Mouse (Mus musculus) adrenal gland, adult (tissue): ENCODE measurements around the gene Dap.
A peak's percentile ranks its signal among the peaks of the same experiment; 100 is the strongest.

Experiments
- DNase-seq, 2 experiments: peaks; one replicate each; pipeline ENCODE4 v3.0.0; 2022 to 2023; ENCODE audit warnings: low spot score in 1 of 2; ENCODE audit not compliant: inconsistent age in 2 of 2

The Dap gene

GRCm38 (mm10) chr15:31261094-31261493 is 37.0 kb downstream of the Dap start:
- no peak for DNase-seq

DNA sequence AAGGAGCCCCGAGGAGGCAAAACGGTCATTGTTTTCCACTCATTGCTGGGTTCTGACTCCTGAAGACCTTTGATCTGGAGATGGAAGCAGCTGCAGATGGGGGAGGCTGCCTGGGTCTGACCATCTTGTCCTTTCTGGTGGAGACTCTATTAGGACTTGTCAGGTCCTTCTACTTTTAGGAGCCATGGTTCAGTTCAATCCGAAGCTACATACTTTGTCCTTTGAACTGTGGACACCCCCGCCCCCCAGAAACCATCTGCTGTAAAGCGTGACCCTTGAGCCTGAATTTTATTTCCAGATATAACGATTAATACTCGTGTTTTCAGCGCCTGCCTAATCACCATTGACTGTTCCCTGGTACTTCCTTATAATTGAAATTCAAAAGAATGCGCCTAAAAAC is 38.2 kb downstream of the Dap start:
- DNase-seq, result no peak

DNA sequence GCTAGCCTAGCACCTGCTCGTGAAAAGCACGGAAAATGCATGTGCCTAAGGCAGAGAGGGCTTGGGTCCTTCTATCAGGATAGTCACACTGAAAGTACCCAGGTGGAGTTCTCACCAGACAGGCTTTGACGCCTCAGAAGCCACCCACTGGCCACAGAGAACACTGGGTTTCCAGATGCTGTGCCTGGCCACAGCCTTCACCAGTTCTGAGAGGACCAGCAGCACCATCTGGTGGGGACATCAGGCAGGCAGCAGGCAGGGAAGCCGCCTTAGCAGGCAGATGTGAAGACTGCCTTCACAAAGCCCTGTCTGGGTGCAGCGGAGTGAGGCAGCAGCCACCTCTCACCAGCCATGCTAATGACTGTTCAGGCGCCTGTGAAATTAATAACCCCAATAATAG is 40.7 kb downstream of the Dap start:
- DNase-seq, result peak; percentile 69 to 89

DNA sequence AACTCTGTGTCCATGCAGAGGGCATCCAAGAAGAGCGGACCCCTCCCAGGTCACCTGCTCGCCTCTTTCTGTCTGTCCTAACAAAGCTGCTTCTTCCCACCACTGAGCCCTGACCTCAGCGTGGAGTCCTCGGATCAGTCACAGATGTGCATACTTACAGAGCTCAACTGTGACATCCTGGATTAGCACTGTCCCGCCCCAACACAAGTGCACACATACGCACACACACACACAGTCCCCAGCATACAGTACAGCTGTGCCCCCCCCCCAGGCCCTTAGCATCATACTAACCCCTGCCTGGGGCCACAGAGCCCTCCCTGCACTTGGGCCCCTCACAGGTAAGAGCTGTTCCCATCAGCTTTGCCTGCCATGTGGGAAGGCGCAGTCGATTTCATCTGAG is 41.3 kb downstream of the Dap start:
- no peak for DNase-seq

- DNase-seq, result no peak
Measured at GRCm38 (mm10) chr15:31265845-31266244, 41.7 kb downstream of the Dap start.

DNA sequence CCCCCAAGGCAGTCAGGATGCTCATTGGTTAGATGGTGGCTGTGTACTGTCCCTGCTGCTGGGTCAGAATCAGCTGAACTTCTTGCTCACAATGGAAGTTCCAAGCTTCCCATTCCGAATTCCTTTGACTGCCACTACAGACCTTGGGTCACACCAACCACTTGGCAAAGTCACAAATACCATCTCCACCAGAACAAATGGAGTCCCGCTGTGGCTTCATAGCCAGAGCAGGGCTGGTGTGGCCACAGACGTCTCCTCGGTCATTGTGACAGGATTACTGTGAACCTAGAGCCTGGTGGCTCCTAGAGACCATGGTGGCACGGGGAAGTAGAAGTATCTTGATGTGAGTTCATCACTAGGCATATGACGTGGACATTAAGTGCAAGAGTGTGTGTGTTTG is 44.0 kb downstream of the Dap start:
- no peak for DNase-seq

GRCm38 (mm10) chr15:31269558-31269957 is 45.4 kb downstream of the Dap start:
- no peak for DNase-seq

DNA sequence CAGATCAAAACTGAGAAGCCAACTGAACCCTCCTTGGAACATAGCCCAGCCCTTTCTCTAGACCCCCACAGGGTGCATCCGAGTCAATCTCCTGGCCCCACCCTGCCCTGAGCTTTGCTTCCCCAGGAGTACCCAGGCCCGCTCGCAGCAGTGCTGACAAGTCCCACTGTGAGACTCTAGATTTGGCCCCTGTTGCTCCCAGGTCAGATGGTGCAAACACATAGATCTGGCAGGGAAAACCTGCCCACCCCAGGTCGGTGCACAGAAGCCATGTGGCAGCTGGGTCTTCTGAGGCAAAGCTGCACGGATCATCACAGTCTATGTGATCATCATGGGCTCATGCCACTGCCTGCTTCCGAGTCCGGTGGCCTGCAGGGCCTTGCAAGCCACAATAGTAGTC is 48.6 kb downstream of the Dap start:
- DNase-seq, result no peak

GRCm38 (mm10) chr15:31273509-31273908 is 49.4 kb downstream of the Dap start:
- no peak for DNase-seq

GRCm38 (mm10) chr15:31278090-31278489 is 54.0 kb downstream of the Dap start:
- no peak for DNase-seq

DNA sequence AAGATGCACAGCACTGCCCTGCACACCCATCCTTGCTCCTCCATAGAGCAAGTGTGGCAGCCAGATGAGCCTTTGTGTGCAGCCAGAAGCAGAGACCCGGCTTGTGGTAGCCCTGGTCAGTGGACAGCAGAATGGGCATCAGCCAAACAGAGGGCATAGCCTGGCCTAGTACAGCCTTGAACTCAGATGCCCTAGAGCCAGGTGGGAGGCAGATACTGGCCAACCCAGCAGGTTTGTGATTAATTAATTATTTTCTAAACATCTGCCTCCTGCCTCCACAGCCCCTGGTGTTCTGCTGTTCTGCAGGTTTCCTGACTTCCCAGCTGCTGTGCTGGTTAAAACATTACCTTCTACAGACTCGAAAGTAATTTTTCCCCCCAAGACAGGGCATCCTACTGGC is 55.0 kb downstream of the Dap start:
- DNase-seq, result no peak

DNA sequence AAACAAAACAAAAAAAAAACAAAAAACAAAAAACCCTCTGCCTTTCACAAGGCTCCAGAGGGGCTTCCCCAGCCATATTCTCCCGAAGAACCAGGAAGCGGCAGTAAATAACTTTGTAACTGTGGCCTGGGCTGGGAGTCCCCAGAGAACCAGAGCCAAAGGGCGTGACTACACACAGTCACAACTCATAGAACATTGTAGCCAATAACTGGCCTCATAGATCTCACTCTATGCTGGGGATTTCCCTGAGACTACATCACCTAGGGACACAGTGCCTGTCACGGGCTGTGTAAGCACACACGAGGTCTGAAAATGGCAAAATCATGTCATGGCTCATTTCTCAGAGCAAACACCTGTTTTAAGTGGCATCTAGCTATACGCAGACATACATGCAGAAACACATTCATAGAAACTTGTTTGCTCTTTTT is 55.5 kb downstream of the Dap start:
- DNase-seq, result no peak

GRCm38 (mm10) chr15:31280059-31280458 is 55.9 kb downstream of the Dap start:
- DNase-seq, result no peak

DNA sequence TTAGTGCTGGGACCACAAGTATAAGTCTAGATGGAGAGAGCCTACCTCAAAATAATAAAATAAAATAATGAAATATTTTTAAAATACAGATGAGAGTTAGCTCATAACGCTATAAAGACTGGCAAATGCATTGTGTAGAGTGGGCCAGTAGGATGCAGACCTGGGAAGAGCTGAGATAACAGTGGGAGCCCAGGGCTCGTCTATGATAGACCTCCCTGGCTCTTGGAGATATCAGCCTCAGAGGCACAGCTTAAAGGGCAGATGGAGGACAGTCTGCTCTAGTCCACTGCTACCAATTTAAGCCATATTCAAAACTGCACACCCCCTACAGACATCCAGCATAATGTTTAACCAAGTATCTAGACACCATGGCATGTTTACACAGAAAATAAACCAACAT is 56.6 kb downstream of the Dap start:
- DNase-seq, result no peak

GRCm38 (mm10) chr15:31281830-31282229 is 57.7 kb downstream of the Dap start:
- DNase-seq, result no peak

DNA sequence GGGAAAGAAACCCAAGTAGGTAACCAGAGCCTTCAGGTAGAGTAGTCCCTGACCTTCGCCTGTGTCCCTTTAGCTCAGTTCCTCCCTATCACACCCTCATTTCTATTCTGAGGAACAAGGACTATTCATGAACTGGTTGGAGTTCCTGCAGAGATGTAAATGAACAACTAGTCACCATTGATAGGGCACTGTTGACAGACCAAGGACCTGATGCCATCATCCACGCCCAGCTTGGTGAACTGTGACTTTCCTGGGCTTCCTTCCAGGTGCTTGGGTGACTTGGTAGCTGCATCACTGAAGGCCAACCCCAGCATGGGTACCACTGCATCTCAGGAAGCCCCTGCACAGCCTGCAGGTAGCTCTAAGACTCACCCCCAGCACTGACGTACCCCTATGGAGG is 58.2 kb downstream of the Dap start:
- no peak for DNase-seq

- DNase-seq, result no peak
Measured at GRCm38 (mm10) chr15:31284142-31284541, 60.0 kb downstream of the Dap start.

DNA sequence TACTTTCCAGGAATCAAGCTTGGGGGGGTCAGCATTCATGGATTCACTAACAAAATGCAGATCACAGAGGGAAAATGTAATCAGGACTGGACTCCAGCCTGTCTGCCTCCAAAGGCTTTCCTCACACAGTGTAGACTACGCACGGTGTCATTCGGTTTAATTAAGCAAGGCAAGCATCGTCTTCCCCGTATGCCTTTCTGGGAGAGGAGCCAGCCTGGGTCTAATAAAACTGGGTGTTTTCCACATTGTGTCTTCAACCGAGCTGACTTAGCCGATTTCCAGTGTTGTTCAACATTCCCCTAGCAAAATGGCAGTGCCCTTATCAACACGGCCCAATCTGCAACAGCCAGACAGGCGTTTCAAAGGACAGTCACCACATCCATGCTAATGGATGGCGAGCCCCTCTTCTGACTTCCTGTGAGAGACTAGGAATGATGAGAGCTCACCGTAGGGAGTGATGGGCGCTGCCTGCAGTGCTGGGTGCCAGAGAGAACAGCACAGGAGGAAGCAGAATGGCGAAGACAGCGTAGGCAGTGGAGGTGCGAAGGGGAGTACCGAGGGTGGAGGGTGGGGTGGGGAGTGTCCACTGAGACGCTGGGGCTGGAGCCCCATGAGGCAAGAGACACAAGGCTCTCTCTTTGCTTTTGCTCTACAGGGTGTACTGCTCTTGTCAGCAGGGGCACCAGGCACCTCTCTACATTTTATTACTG is 61.0 kb downstream of the Dap start:
- DNase-seq, result no peak

DNA sequence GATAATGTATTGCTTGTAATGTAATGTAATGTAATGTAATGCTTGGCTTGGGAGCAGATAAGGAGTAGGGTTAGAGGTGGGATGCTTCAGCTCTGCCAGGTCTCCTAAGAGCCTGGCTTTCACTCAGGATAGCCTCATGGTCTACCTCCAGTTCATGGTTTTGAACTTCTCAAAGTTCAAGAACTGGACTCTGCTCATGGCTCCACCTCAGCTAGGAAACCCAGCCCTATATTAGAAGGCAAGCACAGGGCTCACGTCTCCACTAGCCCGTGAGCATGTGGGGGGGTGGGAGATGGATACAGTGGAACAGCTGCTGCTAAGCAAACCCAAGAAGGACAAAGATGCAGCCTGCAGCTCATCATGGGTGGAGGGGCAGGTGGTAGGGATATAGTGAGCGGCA is 61.6 kb downstream of the Dap start:
- no peak for DNase-seq

DNA sequence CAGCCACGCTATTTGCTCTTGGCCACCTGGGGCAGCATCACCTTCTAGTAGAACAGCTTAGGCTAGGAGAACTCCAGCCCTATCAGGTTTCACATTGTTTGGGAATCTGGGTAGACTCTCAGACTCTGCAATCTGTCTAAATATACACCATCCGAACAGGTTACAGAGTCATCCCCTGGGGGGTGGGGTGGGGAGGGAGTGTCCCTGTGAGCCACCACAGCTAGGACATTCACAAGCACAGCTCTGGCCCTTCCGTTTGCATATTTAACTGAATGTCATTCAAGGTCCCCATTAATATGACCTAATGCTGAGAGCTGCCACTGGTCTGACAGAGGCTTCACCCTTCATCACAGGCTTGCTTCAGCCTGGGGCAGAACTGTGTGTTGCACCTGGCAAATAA is 68.5 kb downstream of the Dap start:
- DNase-seq, result no peak

DNA sequence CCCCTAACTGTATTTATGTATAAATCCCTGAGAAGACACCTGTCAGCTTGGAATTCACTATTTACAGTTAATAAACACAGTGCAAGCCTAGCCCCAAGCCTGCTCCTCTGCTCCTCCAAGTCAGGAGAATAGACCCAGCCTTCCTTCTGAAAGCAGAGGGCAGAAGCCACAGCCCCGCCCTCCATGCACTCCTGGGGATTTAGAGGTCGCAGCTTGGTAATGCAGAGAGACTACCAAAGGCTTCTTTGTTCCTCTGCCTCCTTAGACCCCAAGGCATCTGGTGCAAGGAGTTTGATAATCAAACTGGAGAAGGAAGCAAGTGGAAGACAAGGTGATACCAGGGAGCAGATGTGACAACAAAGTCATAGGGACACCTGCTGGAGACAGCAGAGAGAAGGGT is 70.2 kb downstream of the Dap start:
- no peak for DNase-seq

GRCm38 (mm10) chr15:31296882-31297776 is 73.0 kb downstream of the Dap start:
- DNase-seq, result no peak

DNA sequence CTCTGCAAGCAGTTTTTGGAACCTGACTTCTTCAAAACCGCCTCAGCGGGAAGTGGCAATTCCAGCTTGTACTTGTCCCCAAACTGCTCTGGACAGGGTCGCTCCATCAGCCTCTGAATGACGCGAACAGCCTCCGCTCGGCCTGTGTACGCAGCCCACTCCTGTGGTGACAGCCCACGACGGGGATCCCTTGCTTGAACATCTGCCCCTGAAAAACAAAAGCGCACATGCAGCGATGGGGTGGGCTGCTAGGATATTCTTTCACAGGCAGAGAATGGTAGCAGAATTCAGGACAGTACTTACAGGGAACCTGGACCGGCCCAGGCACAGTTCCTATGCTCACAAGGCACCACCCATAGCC is 73.6 kb downstream of the Dap start:
- DNase-seq, result no peak
